Mouse (Mus musculus) megakaryocyte, embryonic 14.5 days (primary cell): Measurements from ENCODE around the gene Ube4b.

ENCODE experiments used
- FLI1 ChIP-seq: IDR thresholded peaks from 2 replicates; pipeline ENCODE4 v1.6.1; 2012; ENCODE audit warnings: low read length, inconsistent platforms, mixed read lengths
- GATA1 ChIP-seq: IDR thresholded peaks from 3 replicates; pipeline ENCODE4 v1.6.1; 2012; ENCODE audit warnings: mixed read lengths, low read length, inconsistent platforms, borderline replicate concordance

- TF ChIP-seq GATA1 = no peak
- TF ChIP-seq FLI1 = no peak
These were observed 86.9 kb downstream of the Ube4b start for GRCm38 (mm10) chr4:149339426-149340214.
